Mouse (Mus musculus) adrenal gland, adult 2 months (tissue): ENCODE measurements at regions not wholly inside any gene's neighbourhood (a gene's known extent, or its start where the extent isn't known, plus 50 kb on each side); places are given as distances from the start of the nearest gene placed in this dataset.

Experiments
- DNase-seq: peaks from one replicate; pipeline ENCODE4 v3.0.0; 2021

DNA sequence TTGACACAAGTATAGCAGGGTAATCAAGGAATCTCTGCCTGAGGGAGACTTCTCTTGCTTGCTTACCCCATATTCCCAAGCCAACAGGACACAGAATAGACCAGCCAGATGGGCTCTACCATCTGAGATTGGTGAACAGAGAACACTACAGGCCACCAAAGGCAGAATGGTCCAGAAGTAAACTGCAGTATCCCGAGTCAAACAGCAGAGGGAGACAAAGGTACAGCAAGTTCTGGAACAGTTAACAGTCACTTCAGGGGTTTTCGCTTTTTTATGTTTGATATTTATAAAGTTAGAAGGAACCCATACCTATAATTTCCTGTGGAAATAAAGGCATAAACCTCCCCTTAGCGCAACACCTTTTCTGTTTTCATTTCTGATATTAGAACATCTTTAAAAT, 325.5 kb upstream of the 9130204L05Rik start:
- DNase-seq = peak; percentile 8
